Mouse (Mus musculus) ES-E14 (cell line): ENCODE data around the gene Clip1.

ENCODE experiments used
- CHD2 ChIP-seq: IDR thresholded peaks from 2 replicates; pipeline ENCODE4 v1.6.1; 2014; ENCODE audit warnings: mild to moderate bottlenecking, low read depth, low read length, inconsistent platforms
- ZNF384 ChIP-seq: IDR thresholded peaks from 2 replicates; pipeline ENCODE4 v1.6.1; 2012; ENCODE audit warnings: low read depth, low read length, inconsistent platforms

- TF ChIP-seq CHD2 = no peak
- peak; percentile 73 for TF ChIP-seq ZNF384
Observed at GRCm38 (mm10) chr5:123684221-123685144, at the start of gene Clip1.
